Mouse (Mus musculus): ENCODE measurements around the gene Sox10.

DNA sequence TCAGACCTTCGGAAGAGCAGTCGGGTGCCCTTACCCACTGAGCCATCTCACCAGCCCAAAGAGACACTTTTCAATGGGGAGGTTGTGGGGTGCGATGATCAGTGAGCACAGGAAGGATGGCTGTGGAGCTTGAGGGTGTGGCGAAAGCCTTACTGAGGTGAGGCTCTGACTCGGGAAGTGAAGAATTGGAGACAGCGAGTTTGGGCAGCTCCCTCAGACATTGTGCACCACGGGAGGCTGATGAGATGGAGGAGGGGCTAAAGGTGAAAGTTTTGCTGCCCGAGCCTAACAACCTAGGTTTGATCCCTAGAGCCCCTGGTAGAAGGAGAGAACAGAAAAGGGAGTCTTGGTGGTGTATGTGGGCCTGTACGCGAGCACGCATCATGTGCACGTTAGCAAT, 21.7 kb downstream of the Sox10 start:
- TF ChIP-seq CTCF (IDR thresholded peaks at IDR 0.05; ENCODE audit: low read depth, low read length) (no peak), POLR2A (IDR thresholded peaks at IDR 0.05; ENCODE audit: borderline replicate concordance, low read depth, low read length) (no peak)
